Mouse (Mus musculus): ENCODE results near the gene Gli2. TPM values are rescaled to one million over a fixed set of nuclear protein-coding genes. Genes with fewer than 3 reads are reported as not detected.

Gene Gli2
- polyA plus RNA-seq, 1 experiment from 2014 or later, result 3.8 TPM

DNA sequence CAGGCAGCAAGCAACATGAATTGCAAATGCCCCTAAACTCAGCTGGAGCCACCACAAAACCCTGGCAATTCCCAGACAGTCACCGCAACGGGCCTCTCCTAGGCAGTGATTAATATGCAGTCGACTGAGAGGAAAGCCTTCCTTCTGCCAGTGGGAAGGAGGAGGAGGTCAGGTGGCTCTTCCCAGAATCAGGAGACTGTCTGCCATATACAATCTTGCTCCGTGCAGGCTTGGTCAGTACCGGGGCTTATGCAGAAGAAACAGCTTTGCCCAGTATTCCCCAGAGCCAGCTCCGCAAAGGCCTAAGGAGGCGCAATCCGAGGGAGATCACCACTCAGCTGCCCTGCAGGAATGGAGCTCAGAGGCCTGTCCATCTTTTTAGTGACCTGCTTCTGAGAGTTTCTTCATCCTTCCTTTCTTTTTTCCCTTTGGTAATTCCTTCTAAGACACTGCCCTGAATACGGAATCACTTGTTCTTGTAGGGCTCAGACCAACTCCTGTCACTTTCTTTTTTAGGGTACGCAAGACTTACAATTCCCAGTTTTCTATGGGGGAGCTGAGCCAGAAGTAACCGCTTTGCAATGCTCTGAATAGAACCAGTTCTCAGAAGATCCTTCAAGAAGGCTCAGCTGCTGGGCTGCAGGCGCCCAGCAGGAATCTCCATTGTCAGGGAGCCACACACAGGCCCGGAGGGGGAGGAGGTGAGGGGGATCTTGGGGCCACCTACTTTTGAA lies 142.6 kb downstream of the Gli2 start:
- no peaks in the 10 kb centered on the region; the same call in 1 of the 2 replicates for H3K4me1 ChIP-seq (replicated peaks; ENCODE audit: control insufficient read depth, insufficient read depth, low read length)
- no peak overlapping the region for H3K9ac ChIP-seq (ENCODE audit: low read depth, low read length)
- no peaks in the 10 kb centered on the region for H3K9me3 ChIP-seq (ENCODE audit: control insufficient read depth)
- H3K27ac ChIP-seq (ENCODE audit: low read depth, low read length), result no peak overlapping the region
- no peaks in the 10 kb centered on the region for H3K36me3 ChIP-seq (ENCODE audit: control insufficient read depth, insufficient read depth)
- no peaks in the 10 kb centered on the region for H3K27me3 ChIP-seq (replicated peaks; ENCODE audit: control insufficient read depth, insufficient read depth, low read length)
- ATAC-seq, result no peak
- TF ChIP-seq CTCF (IDR thresholded peaks at IDR 0.05; ENCODE audit: low read depth), result no peak
- no peak overlapping the region for H3K4me2 ChIP-seq (replicated peaks; ENCODE audit: low read depth)
- no peak overlapping the region for H3K4me3 ChIP-seq (ENCODE audit: low read depth, low read length)
- 59% methylated on average over 13 of the region's 13 CpGs for WGBS

DNA sequence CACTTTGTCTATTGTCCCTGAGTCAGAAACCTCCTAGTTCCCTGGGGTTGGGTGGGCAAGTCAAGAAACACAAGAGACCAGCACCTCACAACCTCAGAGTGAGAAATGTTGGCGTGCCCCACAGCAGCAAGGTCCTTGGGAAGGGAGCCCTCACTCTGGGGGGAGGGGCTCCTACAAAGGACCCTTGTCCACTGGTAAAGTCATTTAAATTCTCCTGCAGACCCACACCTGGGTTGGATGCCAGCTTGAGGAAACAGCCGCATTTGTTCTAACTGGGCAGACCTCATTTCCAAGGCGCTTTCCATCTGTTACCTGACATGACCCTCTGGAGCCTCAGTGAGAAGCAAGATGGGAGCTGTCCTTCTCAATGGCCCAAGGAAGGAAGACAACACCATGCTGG lies 144.4 kb downstream of the Gli2 start:
- Histone ChIP-seq H3K9me3 (ENCODE audit: control insufficient read depth) (no peaks in the 10 kb centered on the region), H3K36me3 (ENCODE audit: control insufficient read depth, insufficient read depth) (no peaks in the 10 kb centered on the region), H3K27ac (ENCODE audit: low read depth, low read length) (no peak overlapping the region), H3K4me1 (replicated peaks; ENCODE audit: control insufficient read depth, insufficient read depth, low read length) (no peaks in the 10 kb centered on the region), H3K27me3 (replicated peaks; ENCODE audit: control insufficient read depth, insufficient read depth, low read length) (no peaks in the 10 kb centered on the region), H3K9ac (ENCODE audit: low read depth, low read length) (no peak overlapping the region), H3K4me2 (replicated peaks; ENCODE audit: low read depth) (no peak overlapping the region), H3K4me3 (ENCODE audit: low read depth, low read length) (no peak overlapping the region)
- no peak for TF ChIP-seq CTCF (IDR thresholded peaks at IDR 0.05; ENCODE audit: low read depth)
- ATAC-seq, result no peak
- 93% methylated on average over 3 of the region's 3 CpGs for WGBS

DNA sequence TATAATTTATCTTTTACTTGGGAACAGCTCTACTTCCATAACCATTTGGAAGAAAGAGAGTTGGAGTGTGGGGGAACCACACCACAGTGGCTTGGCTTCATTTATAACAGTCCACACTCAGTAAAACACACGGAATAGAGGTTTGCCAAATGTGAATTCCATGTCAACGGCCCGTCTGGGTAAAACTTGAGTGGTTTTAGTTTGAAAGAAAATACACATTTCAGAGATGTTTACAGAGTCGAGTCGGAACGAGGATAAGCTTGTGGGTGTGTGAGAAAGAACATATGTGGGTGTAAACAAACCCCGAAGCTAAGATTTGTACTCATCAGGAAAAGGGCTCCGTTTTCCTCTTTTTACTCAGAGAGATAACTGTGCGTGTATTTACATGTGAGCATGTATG lies 145.8 kb downstream of the Gli2 start:
- Histone ChIP-seq H3K4me2 (replicated peaks; ENCODE audit: low read depth) (no peak overlapping the region), H3K9me3 (ENCODE audit: control insufficient read depth) (no peaks in the 10 kb centered on the region), H3K27me3 (replicated peaks; ENCODE audit: control insufficient read depth, insufficient read depth, low read length) (no peaks in the 10 kb centered on the region), H3K27ac (ENCODE audit: low read depth, low read length) (no peak overlapping the region), H3K36me3 (ENCODE audit: control insufficient read depth, insufficient read depth) (no peaks in the 10 kb centered on the region), H3K9ac (ENCODE audit: low read depth, low read length) (no peak overlapping the region), H3K4me3 (ENCODE audit: low read depth, low read length) (no peak overlapping the region), H3K4me1 (replicated peaks; ENCODE audit: control insufficient read depth, insufficient read depth, low read length) (no peaks in the 10 kb centered on the region)
- 59% methylated on average over 9 of the region's 9 CpGs for WGBS
- ATAC-seq, result no peak
- TF ChIP-seq CTCF (IDR thresholded peaks at IDR 0.05; ENCODE audit: low read depth), result no peak

DNA sequence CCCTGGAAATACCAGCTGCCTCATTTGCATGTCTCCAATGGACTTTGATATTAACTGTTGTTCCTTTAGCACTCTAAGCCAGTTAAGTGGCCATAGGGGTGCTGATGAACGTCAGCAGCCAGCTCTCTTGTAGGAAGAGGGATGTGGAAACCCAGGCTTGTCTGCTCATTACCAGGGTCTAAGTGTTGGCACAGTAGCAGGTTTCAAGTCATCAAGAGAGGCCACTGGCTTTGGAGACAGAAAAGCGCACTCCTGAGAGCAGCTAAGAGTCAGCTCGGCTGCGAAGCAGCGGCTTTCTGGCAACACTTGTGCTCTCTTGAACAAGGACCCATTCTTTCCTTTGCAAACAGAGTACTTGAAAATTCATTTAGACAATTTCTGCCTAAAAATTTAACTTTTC lies 148.1 kb downstream of the Gli2 start:
- no peak overlapping the region for H3K4me3 ChIP-seq (ENCODE audit: low read depth, low read length)
- no peak overlapping the region for H3K9ac ChIP-seq (ENCODE audit: low read depth, low read length)
- no peaks in the 10 kb centered on the region for H3K27me3 ChIP-seq (replicated peaks; ENCODE audit: control insufficient read depth, insufficient read depth, low read length)
- H3K4me2 ChIP-seq (replicated peaks; ENCODE audit: low read depth), result no peak overlapping the region
- no peak overlapping the region for H3K27ac ChIP-seq (ENCODE audit: low read depth, low read length)
- 73% methylated on average over 5 of the region's 5 CpGs for WGBS
- H3K9me3 ChIP-seq (ENCODE audit: control insufficient read depth), result no peaks in the 10 kb centered on the region
- ATAC-seq, result no peak
- H3K4me1 ChIP-seq (replicated peaks; ENCODE audit: control insufficient read depth, insufficient read depth, low read length), result no peaks in the 10 kb centered on the region
- TF ChIP-seq CTCF (IDR thresholded peaks at IDR 0.05; ENCODE audit: low read depth), result no peak
- no peaks in the 10 kb centered on the region for H3K36me3 ChIP-seq (ENCODE audit: control insufficient read depth, insufficient read depth)

DNA sequence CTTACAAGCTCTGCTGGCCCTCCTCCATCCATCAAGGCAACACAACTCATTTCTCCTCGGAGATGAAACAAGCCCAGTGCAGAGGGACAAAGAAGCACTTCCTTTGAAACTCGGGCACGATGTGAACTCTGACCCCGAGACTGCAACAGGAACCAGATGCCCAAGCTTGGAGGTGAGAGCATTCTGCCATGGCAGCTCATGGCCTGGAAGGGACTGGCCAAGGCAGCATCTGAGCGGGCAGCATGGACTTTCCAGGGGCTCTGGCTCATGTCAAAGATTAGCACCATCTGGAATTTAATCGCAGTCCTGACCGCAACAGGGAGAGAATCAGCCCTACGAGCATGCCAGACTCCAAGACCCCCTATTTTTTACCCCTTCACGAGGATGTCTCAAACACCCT lies 148.5 kb downstream of the Gli2 start:
- Histone ChIP-seq H3K4me1 (replicated peaks; ENCODE audit: control insufficient read depth, insufficient read depth, low read length) (no peaks in the 10 kb centered on the region), H3K27ac (ENCODE audit: low read depth, low read length) (no peak overlapping the region), H3K27me3 (replicated peaks; ENCODE audit: control insufficient read depth, insufficient read depth, low read length) (no peaks in the 10 kb centered on the region), H3K9me3 (ENCODE audit: control insufficient read depth) (no peaks in the 10 kb centered on the region), H3K36me3 (ENCODE audit: control insufficient read depth, insufficient read depth) (no peaks in the 10 kb centered on the region), H3K9ac (ENCODE audit: low read depth, low read length) (no peak overlapping the region), H3K4me2 (replicated peaks; ENCODE audit: low read depth) (no peak overlapping the region), H3K4me3 (ENCODE audit: low read depth, low read length) (no peak overlapping the region)
- no peak for ATAC-seq
- WGBS, result 55% methylated on average over 9 of the region's 9 CpGs
- no peak for TF ChIP-seq CTCF (IDR thresholded peaks at IDR 0.05; ENCODE audit: low read depth)

DNA sequence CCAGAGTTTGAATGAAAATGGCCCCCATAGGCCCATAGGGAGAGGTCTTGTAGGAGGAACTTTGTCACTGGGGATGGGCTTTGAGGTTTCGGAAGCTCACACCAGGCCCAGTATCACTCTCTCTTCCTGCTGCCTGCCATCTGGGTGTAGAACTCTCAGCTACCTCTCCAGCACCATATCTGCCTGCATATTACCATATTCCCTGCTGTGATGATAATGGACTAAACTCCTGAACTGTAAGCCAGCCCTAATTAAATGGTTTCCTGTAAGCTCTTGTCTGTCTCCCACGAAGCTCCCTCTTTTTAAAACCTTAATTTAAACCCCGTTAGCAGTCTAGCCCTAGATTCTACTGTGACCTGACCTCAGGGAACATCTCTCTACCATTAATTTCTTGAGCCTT lies 149.0 kb downstream of the Gli2 start:
- Histone ChIP-seq H3K27ac (ENCODE audit: low read depth, low read length) (no peak overlapping the region), H3K4me1 (replicated peaks; ENCODE audit: control insufficient read depth, insufficient read depth, low read length) (no peaks in the 10 kb centered on the region), H3K36me3 (ENCODE audit: control insufficient read depth, insufficient read depth) (no peaks in the 10 kb centered on the region), H3K4me2 (replicated peaks; ENCODE audit: low read depth) (no peak overlapping the region), H3K9ac (ENCODE audit: low read depth, low read length) (no peak overlapping the region), H3K4me3 (ENCODE audit: low read depth, low read length) (no peak overlapping the region), H3K9me3 (ENCODE audit: control insufficient read depth) (no peaks in the 10 kb centered on the region), H3K27me3 (replicated peaks; ENCODE audit: control insufficient read depth, insufficient read depth, low read length) (no peaks in the 10 kb centered on the region)
- ATAC-seq, result no peak
- no peak for TF ChIP-seq CTCF (IDR thresholded peaks at IDR 0.05; ENCODE audit: low read depth)
- 76% methylated on average over 3 of the region's 3 CpGs for WGBS
